Mouse (Mus musculus) forebrain, embryonic 10.5 days (tissue): ENCODE measurements at regions not wholly inside any gene's neighbourhood (a gene's known extent, or its start where the extent isn't known, plus 50 kb on each side); places are given as distances from the start of the nearest gene placed in this dataset.

Experiments used
- DNase-seq: peaks from one replicate; pipeline ENCODE4 v3.0.0-alpha.2; 2017; ENCODE audit warnings: low spot score; ENCODE audit errors: extremely low spot score
- H3K27ac ChIP-seq: fragments of 300-500 bp; sonication (generic); 2 replicates; pipeline ENCODE4 v1.5.1; 2016; ENCODE audit warnings: mild to moderate bottlenecking
- H3K27me3 ChIP-seq: fragments of 300-500 bp; sonication (generic); 2 replicates; pipeline ENCODE4 v1.6.1; 2016; ENCODE audit warnings: mild to moderate bottlenecking; ENCODE audit not compliant: poor library complexity, severe bottlenecking
- H3K36me3 ChIP-seq: fragments of 300-500 bp; sonication (generic); replicated peaks from 2 replicates; pipeline ENCODE4 v1.6.1; 2016; ENCODE audit warnings: mild to moderate bottlenecking, moderate library complexity
- H3K4me1 ChIP-seq: fragments of 300-500 bp; sonication (generic); 2 replicates; pipeline ENCODE4 v1.6.1; 2016
- H3K4me3 ChIP-seq: fragments of 300-500 bp; sonication (generic); 2 replicates; pipeline ENCODE4 v1.5.1; 2016; ENCODE audit warnings: mild to moderate bottlenecking, moderate library complexity
- H3K9me3 ChIP-seq: fragments of 300-500 bp; sonication (generic); 2 replicates; pipeline ENCODE4 v1.6.1; 2016; ENCODE audit warnings: mild to moderate bottlenecking, moderate library complexity
- WGBS: fragments of 180-500 bp; shearing (Covaris S2); methylation state at CpG from one replicate; pipeline ENCODE4 v1.1.7; 2016; 5-methylcytosine and 5-hydroxymethylcytosine counted together

- Histone ChIP-seq H3K4me1 (peaks cover 52% of the 10 kb centered on the region), H3K9me3 (no peaks in the 10 kb centered on the region), H3K27me3 (no peaks in the 10 kb centered on the region), H3K27ac (no peak overlapping the region), H3K36me3 (no peaks in the 10 kb centered on the region), H3K4me3 (no peak overlapping the region)
- WGBS = 85% methylated on average over 3 of the region's 3 CpGs
- DNase-seq = no peak
These were observed 93.9 kb downstream of the Tomm20 start for GRCm38 (mm10) chr8:126851780-126852179.

GRCm38 (mm10) chr8:126850189-126850535, 95.5 kb downstream of the Tomm20 start:
- Histone ChIP-seq H3K27ac (peak overlapping the region; percentile 72), H3K4me1 (peaks cover 52% of the 10 kb centered on the region), H3K4me3 (no peak overlapping the region), H3K9me3 (no peaks in the 10 kb centered on the region), H3K27me3 (no peaks in the 10 kb centered on the region), H3K36me3 (no peaks in the 10 kb centered on the region)
- 80% methylated on average over 1 of the region's 1 CpGs for WGBS
- DNase-seq = no peak

GRCm38 (mm10) chr8:126849411-126850188, 96.0 kb downstream of the Tomm20 start:
- peak overlapping the region; percentile 72 for H3K27ac ChIP-seq
- H3K9me3 ChIP-seq = no peaks in the 10 kb centered on the region

GRCm38 (mm10) chr8:126848369-126849105, 97.1 kb downstream of the Tomm20 start:
- H3K4me3 ChIP-seq = no peak overlapping the region
- H3K27me3 ChIP-seq = no peaks in the 10 kb centered on the region
- H3K4me1 ChIP-seq = peaks cover 41% of the 10 kb centered on the region
- no peaks in the 10 kb centered on the region for H3K36me3 ChIP-seq
- no peaks in the 10 kb centered on the region for H3K9me3 ChIP-seq
- no peak for DNase-seq
- 92% methylated on average over 13 of the region's 13 CpGs for WGBS
- 0 out of 2 replicates have a peak overlapping the region, but pooled peaks have one; percentile 51 for H3K27ac ChIP-seq

More at GRCm38 (mm10) chr8:126849411-126850188, 96.0 kb downstream of the Tomm20 start:
- WGBS = 62% methylated on average over 9 of the region's 9 CpGs
- DNase-seq = no peak
- Histone ChIP-seq H3K4me1 (peaks cover 50% of the 10 kb centered on the region), H3K36me3 (no peaks in the 10 kb centered on the region), H3K4me3 (no peak overlapping the region), H3K27me3 (no peaks in the 10 kb centered on the region)

- Histone ChIP-seq H3K36me3 (no peaks in the 10 kb centered on the region), H3K27me3 (no peaks in the 10 kb centered on the region), H3K4me3 (no peak overlapping the region), H3K4me1 (peaks cover 35% of the 10 kb centered on the region), H3K27ac (peak overlapping the region; percentile 22; the same call in 1 of the 2 replicates), H3K9me3 (no peaks in the 10 kb centered on the region)
- no peak for DNase-seq
- WGBS = 79% methylated on average over 8 of the region's 8 CpGs
These were observed 97.8 kb downstream of the Tomm20 start for GRCm38 (mm10) chr8:126847664-126848353.

- Histone ChIP-seq H3K9me3 (no peaks in the 10 kb centered on the region), H3K36me3 (no peaks in the 10 kb centered on the region), H3K27ac (no peak overlapping the region), H3K27me3 (no peaks in the 10 kb centered on the region), H3K4me1 (peaks cover 34% of the 10 kb centered on the region), H3K4me3 (no peak overlapping the region)
- DNase-seq = no peak
- 76% methylated on average over 3 of the region's 3 CpGs for WGBS
These were observed 99.5 kb downstream of the Tomm20 start for GRCm38 (mm10) chr8:126846188-126846565.

- WGBS = 88% methylated on average over 14 of the region's 14 CpGs
- H3K4me1 ChIP-seq = peaks cover 39% of the 10 kb centered on the region
- DNase-seq = no peak
These were observed 100.0 kb downstream of the Tomm20 start for GRCm38 (mm10) chr8:126845530-126846187.

GRCm38 (mm10) chr8:126844627-126845026, 101.0 kb downstream of the Tomm20 start:
- no peaks in the 10 kb centered on the region for H3K27me3 ChIP-seq
- no peak for DNase-seq
- no peaks in the 10 kb centered on the region for H3K9me3 ChIP-seq

More at GRCm38 (mm10) chr8:126845530-126846187, 100.0 kb downstream of the Tomm20 start:
- Histone ChIP-seq H3K27me3 (no peaks in the 10 kb centered on the region), H3K9me3 (no peaks in the 10 kb centered on the region), H3K27ac (no peak overlapping the region), H3K36me3 (no peaks in the 10 kb centered on the region), H3K4me3 (no peak overlapping the region)

GRCm38 (mm10) chr8:126841187-126841586, 104.5 kb downstream of the Tomm20 start:
- H3K9me3 ChIP-seq = no peaks in the 10 kb centered on the region
- H3K4me1 ChIP-seq = peaks cover 42% of the 10 kb centered on the region
- no peaks in the 10 kb centered on the region for H3K27me3 ChIP-seq
- no peak overlapping the region for H3K4me3 ChIP-seq
- no peaks in the 10 kb centered on the region for H3K36me3 ChIP-seq
- H3K27ac ChIP-seq = 0 out of 2 replicates have a peak overlapping the region, but pooled peaks have one; percentile 22
- 72% methylated on average over 7 of the region's 7 CpGs for WGBS
- DNase-seq = no peak

More at GRCm38 (mm10) chr8:126844627-126845026, 101.0 kb downstream of the Tomm20 start:
- H3K4me3 ChIP-seq = no peak overlapping the region
- H3K27ac ChIP-seq = no peak overlapping the region
- H3K4me1 ChIP-seq = peaks cover 40% of the 10 kb centered on the region
- 88% methylated on average over 4 of the region's 4 CpGs for WGBS
- H3K36me3 ChIP-seq = no peaks in the 10 kb centered on the region

- Histone ChIP-seq H3K4me3 (peak overlapping the region; percentile 35), H3K27ac (peak overlapping the region; percentile 84), H3K9me3 (no peaks in the 10 kb centered on the region), H3K27me3 (no peaks in the 10 kb centered on the region), H3K36me3 (no peaks in the 10 kb centered on the region), H3K4me1 (peaks cover 47% of the 10 kb centered on the region)
- WGBS = 20% methylated on average over 5 of the region's 5 CpGs
- peak; percentile 45 for DNase-seq
These were observed 105.8 kb downstream of the Tomm20 start for GRCm38 (mm10) chr8:126839712-126840355.

- WGBS = 9% methylated on average over 8 of the region's 8 CpGs
- peak; percentile 64 for DNase-seq
- H3K4me3 ChIP-seq = peak overlapping the region; percentile 35
- H3K27me3 ChIP-seq = no peaks in the 10 kb centered on the region
- H3K27ac ChIP-seq = peak overlapping the region; percentile 84
- H3K9me3 ChIP-seq = no peaks in the 10 kb centered on the region
- peaks cover 50% of the 10 kb centered on the region for H3K4me1 ChIP-seq
- H3K36me3 ChIP-seq = no peaks in the 10 kb centered on the region
These were observed 106.5 kb downstream of the Tomm20 start for GRCm38 (mm10) chr8:126839039-126839711.
